Comparison of ENCODE assay signal across 11 mouse cellular contexts in genomic region chr1:71683736-71684135, GRCm38 (mm10). TPM values are rescaled to one million over a fixed set of nuclear protein-coding genes. Genes with fewer than 3 reads are reported as not detected.
DNase-seq lines count a peak whose midpoint lies in the region; ATAC-seq and TF ChIP-seq lines count a peak whose summit lies in the region.
"Had no signal": no experiment of that assay in that cellular context is flagged by ENCODE, and none has a peak within 500 bp of the region (broad histone marks: within the 10 kb centered on the region; RNA-seq: fewer than 3 reads in every experiment).

No protein-coding gene starts in this region.

- WGBS in limb, embryonic 13.5 days = 45% methylated on average over 6 of the region's 6 CpGs
- WGBS in limb, embryonic 10.5 days = 54% methylated on average over 6 of the region's 6 CpGs
- 16% methylated on average over 6 of the region's 6 CpGs for whole genome bisulfite sequencing in heart, adult 2 months

- no peak for DNase-seq in limb, embryonic 10.5 days (ENCODE audit: low spot score)
- DNase-seq in brain, embryonic 14.5 days (ENCODE audit: low read depth) = peak; percentile 77
- peak; percentile 41 to 61 for DNase-seq in heart, adult 2 months
- DNase-seq in kidney, postnatal 10 days = peak; percentile 12
- DNase-seq in right cerebral cortex, postnatal 4 days = no peak
- no peak for DNase-seq in layer of hippocampus, postnatal 25 days (ENCODE audit: extremely low spot score in 1 of 2, low spot score in 1 of 2)
- DNase-seq: cerebellum, adult 18-20 months had no signal

- intact Hi-C loops in heart, adult 2 months (cut with DNase I) = no loop called here

- no peak overlapping the region for H3K4me3 ChIP-seq in limb, embryonic 13.5 days
- H3K4me3 ChIP-seq in limb, embryonic 10.5 days = no peak overlapping the region
- no peak overlapping the region for H3K4me3 ChIP-seq in heart, adult 2 months
- H3K4me3 ChIP-seq: stomach, embryonic 15.5 days had no signal

- H3K9me3 ChIP-seq in limb, embryonic 13.5 days = no peaks in the 10 kb centered on the region
- no peaks in the 10 kb centered on the region for H3K9me3 ChIP-seq in limb, embryonic 10.5 days (replicated peaks)
- H3K9me3 ChIP-seq: stomach, embryonic 15.5 days had no signal

- 0 out of 2 replicates have a peak, but pooled peaks have one; percentile 48 for TF ChIP-seq EP300 in heart, adult 2 months (IDR thresholded peaks at IDR 0.05; ENCODE audit: insufficient read depth, low read depth, low read length)

- H3K27ac ChIP-seq in limb, embryonic 13.5 days = no peak overlapping the region
- no peak overlapping the region for H3K27ac ChIP-seq in limb, embryonic 10.5 days
- H3K27ac ChIP-seq in heart, adult 2 months = no peak overlapping the region
- H3K27ac ChIP-seq: stomach, embryonic 15.5 days had no signal

- no peaks in the 10 kb centered on the region for H3K36me3 ChIP-seq in limb, embryonic 13.5 days
- H3K36me3 ChIP-seq in limb, embryonic 10.5 days = no peaks in the 10 kb centered on the region
- no peaks in the 10 kb centered on the region for H3K36me3 ChIP-seq in heart, adult 2 months (ENCODE audit: control insufficient read depth, insufficient read depth, low read length)
- H3K36me3 ChIP-seq: stomach, embryonic 15.5 days had no signal

- H3K27me3 ChIP-seq in limb, embryonic 13.5 days = no peaks in the 10 kb centered on the region
- no peaks in the 10 kb centered on the region for H3K27me3 ChIP-seq in limb, embryonic 10.5 days (ENCODE audit: low read depth, poor library complexity, severe bottlenecking)
- H3K27me3 ChIP-seq in heart, adult 2 months (ENCODE audit: control insufficient read depth, insufficient read depth, low read length) = no peaks in the 10 kb centered on the region
- H3K27me3 ChIP-seq: Patski; stomach, embryonic 15.5 days had no signal

- peaks cover 43% of the 10 kb centered on the region for H3K4me1 ChIP-seq in limb, embryonic 13.5 days
- H3K4me1 ChIP-seq in limb, embryonic 10.5 days = peaks cover 22% of the 10 kb centered on the region
- H3K4me1 ChIP-seq in heart, adult 2 months (ENCODE audit: control insufficient read depth, insufficient read depth, low read length) = peaks cover 4% of the 10 kb centered on the region
- H3K4me1 ChIP-seq: stomach, embryonic 15.5 days had no signal

- no peak for TF ChIP-seq POLR2A in brain, embryonic 14.5 days (IDR thresholded peaks at IDR 0.05; ENCODE audit: borderline replicate concordance, extremely low read depth, insufficient read depth, insufficient read length, poor library complexity, severe bottlenecking)
- no peak for TF ChIP-seq POLR2A in heart, adult 2 months (IDR thresholded peaks at IDR 0.05; ENCODE audit: insufficient read depth, low read depth, low read length)

- ATAC-seq in limb, embryonic 13.5 days (ENCODE audit: low FRiP score, low read depth) = peak; percentile 65
- no peak for ATAC-seq in inflammation-experienced regulatory T-cells, adult 6 months
- ATAC-seq: Patski had no signal

- no peak overlapping the region for H3K9ac ChIP-seq in limb, embryonic 13.5 days
- no peak overlapping the region for H3K9ac ChIP-seq in heart, adult 2 months (ENCODE audit: low read depth, low read length)
- H3K9ac ChIP-seq: stomach, embryonic 15.5 days had no signal

- no peak overlapping the region for H3K4me2 ChIP-seq in limb, embryonic 13.5 days (replicated peaks)
- H3K4me2 ChIP-seq: stomach, embryonic 15.5 days had no signal

- no peak for TF ChIP-seq CTCF in brain, embryonic 14.5 days (IDR thresholded peaks at IDR 0.05; ENCODE audit: borderline replicate concordance, extremely low read depth, insufficient read depth, insufficient read length)
- no peak for TF ChIP-seq CTCF in heart, adult 2 months (IDR thresholded peaks at IDR 0.05)

- H3K79me2 ChIP-seq in heart, adult 2 months (replicated peaks; ENCODE audit: control insufficient read depth, insufficient read depth, low read length) = no peaks in the 10 kb centered on the region

RNA-seq across cellular contexts. Expression of gene Fn1, which starts 30.7 kb away (rescaled TPM):
- polyA plus RNA-seq in limb, embryonic 13.5 days (2015; fragmentation: Nextera tagmentation; extraction: Ambion mirVana) = 219 and 234 TPM in 2 replicates
- 129 and 191 TPM in 2 replicates for polyA plus RNA-seq in limb, embryonic 10.5 days (2016; fragmentation: Nextera tagmentation; extraction: Ambion mirVana)
- 72.1 and 113 TPM in 2 replicates for polyA plus RNA-seq in brain, embryonic 14.5 days (2012; rRNA removed)
- 10 to 100 TPM; 58.2 to 95.9 TPM for total RNA-seq in heart, adult 2 months (2021)
- polyA plus RNA-seq in heart, adult 2 months (2012; rRNA removed) = 40.5 and 50.6 TPM in 2 replicates
- polyA plus RNA-seq in inflammation-experienced regulatory T-cells, adult 6 months (2017; shearing (Covaris generic)) = under 1 TPM in 2 of 3 experiments, not detected in 1; 0.40 to 0.49 TPM
- total RNA-seq in layer of hippocampus, postnatal 25 days (2021) = 10 to 100 TPM; 32.8 to 57.2 TPM

Comparison
In these comparisons a context has a peak if more than half of its experiments do, and no peak if none do; other contexts are left out.
1. DNase-seq: peak in brain, embryonic 14.5 days (single experiment), heart, adult 2 months (2 of 2) and kidney, postnatal 10 days (single experiment); none in limb, embryonic 10.5 days (single experiment), right cerebral cortex, postnatal 4 days (single experiment) and layer of hippocampus, postnatal 25 days (0 of 2).
2. RNA of gene Fn1, which starts 30.7 kb away (polyA plus RNA-seq): 219 to 234 TPM in limb, embryonic 13.5 days, 129 to 191 TPM in limb, embryonic 10.5 days, 72.1 to 113 TPM in brain, embryonic 14.5 days and 40.5 to 50.6 TPM in heart, adult 2 months; 0.40 to 0.49 TPM in inflammation-experienced regulatory T-cells, adult 6 months; every median in the first group is over 10 times any median in the second.